Mouse (Mus musculus): ENCODE data around the gene Tas2r131. TPM values are rescaled to one million over a fixed set of nuclear protein-coding genes. Genes with fewer than 3 reads are reported as not detected.

Tas2r131 gene
- not detected in 2 replicates for polyA plus RNA-seq (2012; ENCODE audit: low replicate concordance)

DNA sequence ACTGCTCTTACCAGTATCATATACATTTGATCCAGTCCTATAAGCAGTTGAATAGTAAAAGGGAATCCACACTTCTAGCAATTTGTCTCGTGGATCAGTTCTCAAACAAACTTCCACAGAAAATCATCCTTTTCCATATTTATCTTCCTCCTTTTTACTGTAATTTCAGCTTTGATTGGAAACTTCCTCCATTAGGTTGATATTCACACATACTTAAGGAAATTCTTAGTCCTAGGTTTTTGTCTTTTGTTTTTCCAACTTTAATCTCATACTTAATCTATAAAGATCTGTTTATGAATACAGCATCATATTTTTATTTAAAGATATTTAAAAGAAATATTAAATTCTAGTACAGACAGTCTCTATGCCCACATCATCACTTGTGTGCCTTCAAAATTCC is at the start of gene Tas2r131:
Gene Tas2r131, minus strand, starts transcription at position 101 of the 400 bp plus-strand sequence.

DNA sequence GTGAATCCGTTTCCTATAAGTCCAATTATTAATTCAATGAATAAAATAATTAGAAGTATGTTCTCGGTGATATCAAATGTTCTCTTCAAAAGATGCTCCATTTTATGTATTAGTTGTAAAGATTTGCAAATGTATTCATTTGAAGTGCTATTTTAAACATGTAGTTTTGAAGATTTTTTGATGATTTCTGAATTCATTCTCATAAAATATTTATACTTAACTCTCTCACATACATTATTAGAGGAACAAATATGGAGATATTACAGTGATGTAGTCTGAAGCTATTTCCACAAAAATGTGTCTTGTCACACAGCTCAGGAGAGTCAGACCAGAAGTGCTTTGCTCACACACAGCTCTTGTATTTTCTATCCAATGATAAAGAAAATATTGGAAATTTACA is 23.1 kb upstream of the Tas2r131 start, which contains the start of gene Tas2r109:
Gene Tas2r109, minus strand, starts transcription at position 101 of the 400 bp plus-strand sequence.

DNA sequence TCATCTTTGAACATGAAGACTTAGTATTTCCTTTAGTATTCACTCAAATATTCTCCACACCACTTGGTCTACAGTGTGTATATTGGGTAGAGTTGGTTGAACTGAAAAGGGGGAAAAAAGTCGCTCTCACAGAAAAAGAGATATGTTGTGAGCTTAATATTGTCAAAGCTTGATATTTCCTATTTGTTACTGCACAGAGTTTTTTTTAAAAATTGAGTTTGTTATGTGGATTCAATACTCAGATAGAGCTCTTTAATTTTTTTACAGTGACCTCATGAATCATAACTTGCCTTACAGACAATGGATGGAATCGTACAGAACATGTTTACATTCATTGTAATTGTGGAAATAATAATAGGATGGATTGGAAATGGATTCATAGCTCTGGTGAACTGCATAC is 6.9 kb downstream of the Tas2r131 start, which contains the start of gene Tas2r129:
Gene Tas2r129, plus strand, starts transcription at position 301 of the 400 bp plus-strand sequence.

DNA sequence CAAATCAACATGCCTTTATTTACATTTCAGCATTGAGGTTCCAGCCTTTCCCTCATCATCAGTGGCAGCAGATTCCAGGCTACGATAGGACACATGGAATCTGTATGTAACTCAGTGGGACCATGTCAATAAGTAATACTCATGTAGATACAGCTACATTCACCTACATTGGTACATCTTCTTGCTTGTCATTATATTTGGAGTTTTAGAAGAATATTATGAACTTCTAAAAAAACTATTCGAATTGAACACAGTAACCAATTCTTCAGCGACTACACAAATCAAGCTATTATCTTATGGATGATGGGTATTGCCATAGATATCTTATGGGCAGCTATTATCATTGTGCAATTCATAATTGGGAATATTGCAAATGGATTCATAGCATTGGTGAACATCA is 48.4 kb downstream of the Tas2r131 start, which contains the start of gene Tas2r125:
Gene Tas2r125, plus strand, starts transcription at position 301 of the 400 bp plus-strand sequence.

Other genes with a start within 250 kb of the Tas2r131 start
- not detected in 2 replicates for gene Tas2r122, start 246.0 kb downstream of the Tas2r131 start, polyA plus RNA-seq (2012; ENCODE audit: low replicate concordance)
- gene Tas2r115, start 219.9 kb downstream of the Tas2r131 start, polyA plus RNA-seq (2012; ENCODE audit: low replicate concordance), result not detected in 2 replicates
- gene Tas2r124, start 203.2 kb downstream of the Tas2r131 start, polyA plus RNA-seq (2012; ENCODE audit: low replicate concordance), result not detected in 2 replicates
- not detected in 2 replicates for gene Tas2r102, start 195.8 kb downstream of the Tas2r131 start, polyA plus RNA-seq (2012; ENCODE audit: low replicate concordance)
- not detected in 2 replicates for gene Tas2r136, start 179.8 kb downstream of the Tas2r131 start, polyA plus RNA-seq (2012; ENCODE audit: low replicate concordance)
- not detected in 2 replicates for gene Tas2r117, start 155.1 kb downstream of the Tas2r131 start, polyA plus RNA-seq (2012; ENCODE audit: low replicate concordance)
- not detected in 2 replicates for gene Tas2r123, start 110.8 kb downstream of the Tas2r131 start, polyA plus RNA-seq (2012; ENCODE audit: low replicate concordance)
- not detected in 2 replicates for gene Tas2r116, start 102.5 kb downstream of the Tas2r131 start, polyA plus RNA-seq (2012; ENCODE audit: low replicate concordance)
- gene Tas2r110, start 89.9 kb downstream of the Tas2r131 start, polyA plus RNA-seq (2012; ENCODE audit: low replicate concordance), result not detected in 2 replicates
- not detected in 2 replicates for gene Tas2r113, start 64.9 kb downstream of the Tas2r131 start, polyA plus RNA-seq (2012; ENCODE audit: low replicate concordance)
- not detected in 2 replicates for gene Tas2r125, start 48.3 kb downstream of the Tas2r131 start, polyA plus RNA-seq (2012; ENCODE audit: low replicate concordance)
- gene Tas2r129, start 6.8 kb downstream of the Tas2r131 start, polyA plus RNA-seq (2012; ENCODE audit: low replicate concordance), result not detected in 2 replicates
- not detected in 2 replicates for gene Tas2r109, start 23.0 kb upstream of the Tas2r131 start, polyA plus RNA-seq (2012; ENCODE audit: low replicate concordance)
- not detected in 2 replicates for gene Tas2r103, start 79.2 kb upstream of the Tas2r131 start, polyA plus RNA-seq (2012; ENCODE audit: low replicate concordance)
- gene Tas2r140, start 97.9 kb upstream of the Tas2r131 start, polyA plus RNA-seq (2012; ENCODE audit: low replicate concordance), result not detected in 2 replicates
- gene Smim10l1, start 147.0 kb upstream of the Tas2r131 start, polyA plus RNA-seq (2012; ENCODE audit: low replicate concordance), result 57.3 and 164 TPM in 2 replicates